Mouse (Mus musculus) c-Kit-positive CD71-negative TER-119-negative erythroid progenitor cells, embryonic 14.5 days (primary cell): Measurements from ENCODE around the gene Efna5.

Source experiments
- DNase-seq: peaks from one replicate; pipeline ENCODE4 v3.0.0-alpha.2; 2013; ENCODE audit warnings: low read depth

Gene Efna5

DNA sequence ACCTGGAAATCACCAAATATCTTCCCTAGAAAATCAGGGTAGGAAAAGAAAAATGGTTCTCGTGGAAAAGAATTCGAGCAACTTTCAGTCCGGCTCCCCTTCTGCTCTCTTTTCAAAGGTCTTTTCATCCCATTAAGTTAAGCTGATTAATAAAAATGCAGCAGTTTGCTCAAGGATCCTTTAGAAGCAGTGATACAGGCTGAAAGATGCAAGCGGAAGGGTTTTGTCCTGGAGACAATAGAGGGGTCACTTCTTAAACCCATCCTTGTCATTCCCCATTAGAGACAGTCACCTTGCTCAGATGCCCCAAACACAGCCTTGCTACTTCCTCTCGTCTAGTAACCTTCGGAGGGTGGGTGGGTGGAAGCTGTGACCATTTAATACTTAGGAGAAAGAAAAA is 27.4 kb downstream of the Efna5 start:
- no peak for DNase-seq

DNA sequence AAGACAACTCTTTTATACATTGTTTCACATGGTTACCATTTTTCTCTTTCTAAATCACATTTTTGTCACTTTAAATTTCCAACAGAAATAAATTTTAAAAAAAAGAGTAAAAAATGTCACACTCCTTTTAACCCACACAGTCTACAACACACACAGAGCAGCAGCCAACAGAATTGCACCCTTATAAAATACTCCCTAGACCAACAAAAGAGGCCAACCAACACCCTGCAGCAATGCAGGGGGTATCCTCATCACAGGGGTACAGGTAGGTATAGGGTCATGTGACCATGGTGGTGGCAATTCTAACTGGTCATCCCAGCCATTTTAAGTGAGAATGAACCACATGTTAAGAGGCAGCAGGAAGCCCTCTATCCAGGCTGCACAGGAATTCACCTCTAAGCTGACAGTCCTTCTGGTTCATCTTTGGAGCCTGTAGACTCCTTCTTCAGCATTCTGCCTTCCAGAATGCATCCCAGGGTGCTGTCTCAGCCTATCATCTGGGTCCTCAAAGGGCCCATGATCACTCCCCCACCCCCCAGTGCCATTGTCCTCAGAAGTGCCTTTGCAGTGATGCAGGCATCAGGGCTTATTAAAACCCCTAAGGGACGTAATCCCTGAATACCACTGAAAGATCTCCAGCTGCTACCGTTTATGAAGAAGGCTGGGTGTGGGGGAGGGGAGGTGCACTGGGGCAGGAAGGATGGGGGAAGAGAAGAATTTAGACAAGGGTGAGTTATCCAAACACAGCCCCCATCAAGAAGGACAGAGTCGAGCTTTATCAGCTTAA is 28.1 kb downstream of the Efna5 start:
- DNase-seq = no peak

DNA sequence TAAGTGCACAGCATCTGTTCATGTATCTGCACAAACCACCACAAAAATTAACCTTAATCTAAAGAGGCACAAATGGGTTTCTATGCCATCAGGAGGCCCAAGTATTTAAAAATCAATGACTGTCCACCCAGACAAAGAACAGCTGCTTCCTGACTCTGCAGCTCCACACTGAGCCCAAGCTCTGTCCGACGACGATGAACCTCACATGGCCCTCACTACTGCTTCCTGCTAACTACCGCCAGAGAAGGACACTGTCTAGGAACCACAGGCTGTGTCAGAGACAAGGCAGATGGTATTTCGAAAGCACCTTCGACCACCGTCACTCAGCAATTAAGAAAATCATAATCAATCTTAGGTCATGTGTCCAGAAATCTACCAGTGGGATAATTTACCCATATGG is 29.8 kb downstream of the Efna5 start:
- no peak for DNase-seq

DNA sequence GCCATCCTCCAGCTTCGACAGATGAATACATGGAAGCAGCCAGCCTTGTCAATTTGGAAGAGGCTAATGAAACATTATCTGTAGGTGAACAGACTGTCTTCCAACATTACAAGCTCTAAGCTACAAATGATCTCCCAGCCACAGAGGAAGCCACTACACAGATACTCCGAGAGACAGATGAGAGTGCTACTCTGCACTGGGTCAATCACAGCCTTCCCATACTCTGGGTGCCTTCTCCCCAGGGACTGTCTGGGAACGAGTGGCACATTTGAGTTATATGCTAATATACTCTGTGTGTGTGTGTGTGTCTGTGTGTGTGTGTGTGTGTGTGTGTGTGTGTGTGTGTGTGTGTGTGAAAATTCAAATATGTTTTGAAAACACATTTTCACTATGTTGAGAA is 30.5 kb downstream of the Efna5 start:
- DNase-seq = no peak

DNA sequence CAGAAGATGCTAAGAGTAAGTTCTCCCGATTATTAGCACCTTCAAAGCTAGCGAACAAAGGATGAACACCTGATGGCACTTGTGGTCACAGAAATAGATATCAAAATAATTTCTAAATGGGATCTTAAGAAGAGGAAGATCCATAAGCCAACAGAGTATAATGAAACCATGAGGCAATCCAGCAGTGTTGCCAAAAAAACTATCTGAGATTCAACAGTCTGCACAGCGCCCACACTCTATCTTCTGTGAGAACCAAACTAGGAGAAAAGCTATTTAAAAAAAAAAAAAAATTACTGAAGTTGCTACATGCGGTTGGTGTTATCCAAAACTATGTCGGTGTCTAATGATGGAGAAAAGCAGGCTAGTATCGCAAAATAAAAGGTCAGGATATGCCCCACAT is 31.4 kb downstream of the Efna5 start:
- no peak for DNase-seq

GRCm38 (mm10) chr17:62845656-62846055 is 35.5 kb downstream of the Efna5 start:
- no peak for DNase-seq

DNA sequence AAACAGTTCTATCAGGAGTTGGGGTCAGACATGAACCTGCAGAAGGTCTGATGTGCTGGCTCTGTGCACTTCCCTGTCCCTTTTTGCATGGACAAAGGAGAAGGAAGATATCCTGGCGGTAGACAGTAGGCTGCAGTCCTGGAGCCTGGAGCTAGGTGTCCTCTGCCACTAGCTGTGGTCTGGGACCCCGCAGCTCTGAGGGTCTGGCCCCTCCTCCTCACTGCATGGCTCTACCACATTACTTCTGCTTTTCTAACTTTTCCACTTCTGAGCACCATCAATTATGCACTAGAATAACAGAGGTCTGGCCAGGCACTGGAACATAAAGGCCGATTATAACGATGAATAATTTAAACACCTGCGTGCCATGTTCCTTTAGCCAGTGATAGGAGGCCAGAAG is 36.8 kb downstream of the Efna5 start:
- DNase-seq = peak; percentile 17

GRCm38 (mm10) chr17:62837336-62837735 is 43.8 kb downstream of the Efna5 start:
- DNase-seq = no peak

DNA sequence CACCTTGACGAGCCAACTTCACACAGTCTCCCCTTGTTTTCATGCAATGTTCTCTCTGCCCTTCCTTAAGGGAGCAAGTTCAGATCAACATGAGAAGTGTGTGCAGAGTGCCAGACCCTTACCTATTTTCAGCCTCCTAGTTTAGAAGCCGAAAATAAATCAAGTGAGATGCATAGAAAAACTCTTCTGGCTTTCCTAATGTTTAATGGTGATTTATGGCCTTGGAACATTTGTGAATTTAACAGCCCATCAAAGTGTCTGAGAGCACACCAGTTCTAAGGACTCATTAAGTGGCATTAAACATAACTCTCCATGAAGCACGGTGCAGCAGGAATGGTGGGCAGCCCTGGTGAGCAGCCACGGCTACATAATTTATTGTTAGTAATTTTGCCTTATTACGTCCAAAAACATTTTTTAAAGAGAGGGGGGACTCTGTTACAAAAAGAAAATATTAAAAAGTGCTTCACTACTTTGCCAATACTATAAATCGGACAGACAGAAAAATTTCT is 44.5 kb downstream of the Efna5 start:
- DNase-seq = no peak

- DNase-seq = no peak
Measured at GRCm38 (mm10) chr17:62832550-62833127, 48.5 kb downstream of the Efna5 start.

- no peak for DNase-seq
Measured at GRCm38 (mm10) chr17:62827549-62827948, 53.6 kb downstream of the Efna5 start.

DNA sequence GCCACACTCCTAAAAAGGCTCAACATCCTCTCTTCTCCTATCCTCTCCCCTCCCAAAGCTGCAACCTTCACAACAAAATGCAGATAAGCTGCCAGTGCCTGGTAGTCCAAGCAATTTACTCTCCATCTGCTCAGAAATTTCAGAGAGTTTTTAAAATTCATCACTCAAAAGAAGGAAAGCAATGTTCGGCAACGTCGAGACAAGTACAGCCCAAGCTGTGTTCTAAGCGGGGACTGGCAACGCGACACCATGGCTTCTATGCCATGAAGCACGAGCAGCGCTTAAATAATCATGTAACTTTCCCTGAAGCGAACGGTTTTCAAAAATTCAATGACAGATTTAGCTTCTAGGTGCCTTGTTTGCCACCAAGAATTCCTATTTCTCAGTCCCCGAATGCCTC is 59.9 kb downstream of the Efna5 start:
- no peak for DNase-seq

- no peak for DNase-seq
Measured at GRCm38 (mm10) chr17:62819931-62820330, 61.2 kb downstream of the Efna5 start.

DNA sequence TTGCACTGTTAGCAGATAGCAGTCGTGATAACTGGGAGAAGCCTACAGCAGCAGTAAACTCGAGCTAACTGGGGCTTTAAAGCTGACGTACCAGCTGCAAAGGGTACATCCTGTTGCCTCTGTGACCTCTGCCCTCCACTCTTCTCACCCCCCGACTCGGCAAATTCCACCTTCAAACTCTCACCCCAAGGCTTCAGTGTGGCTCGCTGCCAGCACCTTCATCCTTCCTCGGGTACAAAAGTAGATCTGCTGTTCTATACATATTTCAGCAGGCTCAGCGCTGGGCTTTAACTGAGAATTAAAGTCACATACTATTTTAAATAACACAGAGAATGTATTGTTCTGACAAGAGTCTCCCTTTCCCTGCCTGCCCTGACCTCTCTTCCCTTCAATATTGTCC is 62.3 kb downstream of the Efna5 start:
- DNase-seq = no peak

- no peak for DNase-seq
Measured at GRCm38 (mm10) chr17:62818337-62818736, 62.8 kb downstream of the Efna5 start.

- no peak for DNase-seq
Measured at GRCm38 (mm10) chr17:62816879-62817278, 64.2 kb downstream of the Efna5 start.

GRCm38 (mm10) chr17:62813461-62813860 is 67.7 kb downstream of the Efna5 start:
- DNase-seq = no peak

- no peak for DNase-seq
Measured at GRCm38 (mm10) chr17:62807891-62808290, 73.2 kb downstream of the Efna5 start.

- no peak for DNase-seq
Measured at GRCm38 (mm10) chr17:62806646-62807045, 74.5 kb downstream of the Efna5 start.

- no peak for DNase-seq
Measured at GRCm38 (mm10) chr17:62802748-62803147, 78.4 kb downstream of the Efna5 start.

- DNase-seq = no peak
Measured at GRCm38 (mm10) chr17:62797272-62797671, 83.8 kb downstream of the Efna5 start.

GRCm38 (mm10) chr17:62789291-62790290 is 91.5 kb downstream of the Efna5 start:
- DNase-seq = no peak
